Mouse (Mus musculus): ENCODE data around the gene Fam98a.

GRCm38 (mm10) chr17:75495213-75495612 lies 56.5 kb downstream of the Fam98a start:
- TF ChIP-seq POLR2A (IDR thresholded peaks at IDR 0.05; ENCODE audit: low read depth, low read length) (no peak), CTCF (IDR thresholded peaks at IDR 0.05; ENCODE audit: borderline replicate concordance, insufficient read depth, low read length) (no peak)
